Mouse (Mus musculus) hindbrain, embryonic 11.5 days (tissue): ENCODE measurements around the gene Slc47a1. TPM values are rescaled to one million over a fixed set of nuclear protein-coding genes. Genes with fewer than 3 reads are reported as not detected.

Source experiments
- ATAC-seq: fragments of 200-750 bp; cut with Nextera tagmentation; 2 replicates; pipeline ENCODE4 v1.8.0; 2017; ENCODE audit warnings: mild to moderate bottlenecking, moderate TSS enrichment, moderate library complexity; ENCODE audit not compliant: low FRiP score
- DNase-seq: peaks from one replicate; pipeline ENCODE4 v3.0.0-alpha.2; 2015; ENCODE audit warnings: low spot score
- H3K27ac ChIP-seq: fragments of 300-500 bp; sonication (generic); 2 replicates; pipeline ENCODE4 v1.5.1; 2014; ENCODE audit warnings: mild to moderate bottlenecking, low read depth, low read length
- H3K27me3 ChIP-seq: fragments of 300-500 bp; sonication (generic); 2 replicates; pipeline ENCODE4 v1.6.1; 2014; ENCODE audit warnings: mild to moderate bottlenecking, low read length, moderate library complexity, mixed read lengths; ENCODE audit not compliant: control insufficient read depth, insufficient read depth
- H3K36me3 ChIP-seq: fragments of 300-500 bp; sonication (generic); 2 replicates; pipeline ENCODE4 v1.6.1; 2014; ENCODE audit warnings: mild to moderate bottlenecking, low read length, moderate library complexity, mixed read lengths; ENCODE audit not compliant: control insufficient read depth, insufficient read depth
- H3K4me1 ChIP-seq: fragments of 300-500 bp; sonication (generic); replicated peaks from 2 replicates; pipeline ENCODE4 v1.6.1; 2014; ENCODE audit warnings: low read length, mixed read lengths; ENCODE audit not compliant: control insufficient read depth, insufficient read depth
- H3K4me2 ChIP-seq: fragments of 300-500 bp; sonication (generic); replicated peaks from 2 replicates; pipeline ENCODE4 v1.6.1; 2014; ENCODE audit warnings: mild to moderate bottlenecking, low read depth, low read length
- H3K4me3 ChIP-seq: fragments of 300-500 bp; sonication (generic); 2 replicates; pipeline ENCODE4 v1.5.1; 2014; ENCODE audit warnings: low read depth, low read length
- H3K9ac ChIP-seq: fragments of 300-500 bp; sonication (generic); 2 replicates; pipeline ENCODE4 v1.6.1; 2014; ENCODE audit warnings: low read depth, low read length
- H3K9me3 ChIP-seq: fragments of 300-500 bp; sonication (generic); 2 replicates; pipeline ENCODE4 v1.6.1; 2016; ENCODE audit warnings: low read length; ENCODE audit not compliant: control insufficient read depth
- WGBS: fragments of 180-500 bp; shearing (Covaris S2); extraction: QIAGEN DNeasy Blood & Tissue Kit; methylation state at CpG from one replicate; pipeline ENCODE4 v1.1.7; 2014; 5-methylcytosine and 5-hydroxymethylcytosine counted together
- polyA plus RNA-seq: library from polyadenylated mRNA; unstranded; fragments of >200 nt; fragmentation: Nextera tagmentation; extraction: Ambion mirVana; gene quantifications from 2 replicates; pipeline ENCODE4 v1.2.1, GENCODE M21; 2014

Gene Slc47a1
- polyA plus RNA-seq, 1 experiment from 2014 or later = 0.15 TPM

- Histone ChIP-seq H3K27ac (no peak within 1 kb of the TSS), H3K36me3 (no peaks in the 10 kb centered on the region), H3K4me1 (0 out of 2 replicates have a peak, but pooled peaks cover 3% of the 10 kb centered on the region), H3K4me2 (peak within 1 kb of the TSS; percentile 56), H3K9ac (peak within 1 kb of the TSS; percentile 44; the same call in 1 of the 2 replicates), H3K9me3 (no peaks in the 10 kb centered on the region), H3K27me3 (peaks cover 23% of the 10 kb centered on the region), H3K4me3 (peak within 1 kb of the TSS; percentile 25)
- ATAC-seq (no peak), DNase-seq (peak; percentile 71)
- 5% methylated on average over 50 of the region's 61 CpGs for WGBS
Observed at GRCm38 (mm10) chr11:61342505-61343420, 35.4 kb downstream of the Slc47a1 start, which contains the start of gene Slc47a2. Gene Slc47a2, minus strand, starts transcription at chr11:61342860.

GRCm38 (mm10) chr11:61341971-61342370 is 36.2 kb downstream of the Slc47a1 start:
- H3K9me3 ChIP-seq = no peaks in the 10 kb centered on the region
- DNase-seq (peak; percentile 44), ATAC-seq (no peak)
- peak overlapping the region; percentile 25; the same call in 1 of the 2 replicates for H3K4me3 ChIP-seq
- 18% methylated on average over 10 of the region's 10 CpGs for WGBS
- no peaks in the 10 kb centered on the region for H3K36me3 ChIP-seq
- H3K4me2 ChIP-seq = peak overlapping the region; percentile 56
- H3K9ac ChIP-seq = no peak overlapping the region
- H3K27me3 ChIP-seq = peaks cover 23% of the 10 kb centered on the region
- 0 out of 2 replicates have a peak, but pooled peaks cover 3% of the 10 kb centered on the region for H3K4me1 ChIP-seq
- H3K27ac ChIP-seq = no peak overlapping the region

- peaks cover 23% of the 10 kb centered on the region for H3K27me3 ChIP-seq
- WGBS = 81% methylated on average over 4 of the region's 4 CpGs
- no peak for DNase-seq
- 0 out of 2 replicates have a peak, but pooled peaks cover 3% of the 10 kb centered on the region for H3K4me1 ChIP-seq
- no peak overlapping the region for H3K9ac ChIP-seq
- H3K27ac ChIP-seq = no peak overlapping the region
- no peaks in the 10 kb centered on the region for H3K36me3 ChIP-seq
- no peak for ATAC-seq
- no peak overlapping the region for H3K4me3 ChIP-seq
- no peak overlapping the region for H3K4me2 ChIP-seq
- no peaks in the 10 kb centered on the region for H3K9me3 ChIP-seq
Observed at GRCm38 (mm10) chr11:61341233-61341632, 36.9 kb downstream of the Slc47a1 start.

DNA sequence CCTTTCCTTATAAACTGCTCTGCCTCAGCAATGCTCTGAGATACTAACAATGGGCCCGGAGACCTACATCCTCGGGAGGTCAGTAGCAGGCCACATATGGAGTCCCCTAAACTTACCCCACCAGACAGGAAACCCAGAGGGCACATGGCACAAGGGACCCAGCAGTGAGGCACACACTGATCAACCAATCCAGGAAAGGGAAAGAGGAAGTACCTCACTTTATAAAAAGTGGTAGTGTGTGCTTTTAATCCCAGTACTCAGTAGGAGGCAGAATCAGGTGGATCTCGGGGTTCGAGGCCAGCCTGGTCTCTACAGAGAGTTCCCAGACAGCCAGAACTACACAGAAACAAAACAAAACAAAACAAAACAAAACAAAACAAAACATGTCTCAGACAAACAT is 37.8 kb downstream of the Slc47a1 start:
- H3K4me1 ChIP-seq = 0 out of 2 replicates have a peak, but pooled peaks cover 3% of the 10 kb centered on the region
- H3K36me3 ChIP-seq = no peaks in the 10 kb centered on the region
- no peaks in the 10 kb centered on the region for H3K9me3 ChIP-seq
- H3K27me3 ChIP-seq = peaks cover 23% of the 10 kb centered on the region
- no peak overlapping the region for H3K4me2 ChIP-seq
- no peak overlapping the region for H3K27ac ChIP-seq
- DNase-seq = no peak
- ATAC-seq = no peak
- H3K4me3 ChIP-seq = no peak overlapping the region
- no peak overlapping the region for H3K9ac ChIP-seq
- 89% methylated on average over 4 of the region's 4 CpGs for WGBS

- DNase-seq (no peak), ATAC-seq (no peak)
- Histone ChIP-seq H3K9me3 (no peaks in the 10 kb centered on the region), H3K36me3 (no peaks in the 10 kb centered on the region), H3K4me1 (0 out of 2 replicates have a peak, but pooled peaks cover 1% of the 10 kb centered on the region), H3K9ac (no peak overlapping the region), H3K27me3 (peaks cover 16% of the 10 kb centered on the region), H3K27ac (no peak overlapping the region), H3K4me2 (no peak overlapping the region), H3K4me3 (no peak overlapping the region)
- WGBS = 77% methylated on average over 10 of the region's 10 CpGs
Observed at GRCm38 (mm10) chr11:61337586-61337985, 40.6 kb downstream of the Slc47a1 start.

GRCm38 (mm10) chr11:61320904-61321687 is 57.0 kb downstream of the Slc47a1 start:
- no peak overlapping the region for H3K4me3 ChIP-seq
- H3K36me3 ChIP-seq = no peaks in the 10 kb centered on the region
- no peaks in the 10 kb centered on the region for H3K27me3 ChIP-seq
- H3K9me3 ChIP-seq = no peaks in the 10 kb centered on the region
- H3K9ac ChIP-seq = no peak overlapping the region
- no peak for DNase-seq
- no peak for ATAC-seq
- 82% methylated on average over 10 of the region's 10 CpGs for WGBS
- no peaks in the 10 kb centered on the region for H3K4me1 ChIP-seq
- H3K4me2 ChIP-seq = no peak overlapping the region
- no peak overlapping the region for H3K27ac ChIP-seq

DNA sequence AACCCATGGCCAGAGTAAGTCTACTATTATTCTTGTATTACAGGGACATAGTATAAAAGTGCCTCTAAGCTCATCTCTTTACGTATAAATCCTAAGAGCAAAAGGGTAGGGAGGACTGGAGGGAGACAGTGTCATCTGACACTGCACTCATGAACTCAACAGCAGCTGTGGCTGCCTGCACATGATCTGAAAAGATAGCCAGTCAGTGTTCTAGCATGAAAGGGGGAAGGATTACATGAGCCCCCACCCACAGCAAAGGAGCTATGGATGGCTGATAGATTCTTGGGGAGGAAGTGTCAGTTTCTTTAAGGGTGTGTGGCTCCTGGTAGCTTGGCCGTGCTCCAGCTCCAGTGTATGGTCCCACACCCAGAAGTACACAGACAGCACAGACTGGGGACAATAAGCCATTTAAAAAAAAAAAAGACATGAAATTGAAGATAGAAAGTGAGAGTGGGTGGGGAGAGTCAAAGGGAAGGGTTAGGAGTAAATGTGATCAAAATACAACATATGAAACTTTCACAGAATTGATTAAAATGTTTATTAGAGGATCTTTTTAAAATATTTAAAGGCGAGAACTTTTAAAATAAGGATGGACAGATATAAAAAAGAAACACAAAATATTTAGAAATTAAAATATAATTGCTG is 58.1 kb downstream of the Slc47a1 start:
- 76% methylated on average over 3 of the region's 3 CpGs for WGBS
- Histone ChIP-seq H3K4me3 (no peak overlapping the region), H3K9ac (no peak overlapping the region), H3K27ac (no peak overlapping the region), H3K4me1 (no peaks in the 10 kb centered on the region), H3K36me3 (no peaks in the 10 kb centered on the region), H3K4me2 (no peak overlapping the region), H3K27me3 (no peaks in the 10 kb centered on the region), H3K9me3 (no peaks in the 10 kb centered on the region)
- ATAC-seq (no peak), DNase-seq (no peak)

DNA sequence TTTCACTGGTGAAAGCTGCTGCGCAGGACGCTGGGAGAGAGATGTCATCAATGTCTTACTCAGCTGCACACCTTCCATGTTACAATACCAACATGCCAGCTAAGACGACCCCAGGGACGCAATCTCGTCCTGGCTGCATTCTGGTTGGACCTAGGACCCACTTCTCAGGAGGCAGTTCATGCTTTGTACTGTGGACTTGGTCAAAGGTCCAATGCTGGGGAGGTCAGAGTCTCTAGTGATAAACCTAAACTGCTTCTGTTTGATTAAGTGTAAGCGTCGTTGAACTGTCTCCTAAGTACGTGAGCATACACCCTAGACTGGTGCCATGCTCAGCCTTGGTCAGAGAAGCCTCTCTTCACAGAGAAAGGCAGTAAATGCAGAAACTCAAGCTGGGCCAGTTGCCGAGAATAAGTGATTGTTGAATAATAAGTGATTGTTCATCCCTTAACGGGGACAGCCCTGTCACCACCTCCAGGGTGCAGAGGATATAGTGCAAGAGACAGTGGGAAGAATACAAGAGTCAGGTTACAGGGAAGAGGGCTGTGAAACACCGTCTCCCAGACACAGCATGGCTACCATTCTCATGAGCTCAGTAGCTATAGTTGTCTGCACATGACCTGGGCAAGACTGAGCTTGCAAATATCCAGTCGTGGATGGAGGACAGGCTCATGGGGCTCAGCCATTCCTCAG is 58.8 kb downstream of the Slc47a1 start:
- WGBS = 66% methylated on average over 12 of the region's 12 CpGs
- Histone ChIP-seq H3K4me1 (no peaks in the 10 kb centered on the region), H3K4me2 (no peak overlapping the region), H3K9me3 (no peaks in the 10 kb centered on the region), H3K27me3 (no peaks in the 10 kb centered on the region), H3K4me3 (no peak overlapping the region), H3K9ac (no peak overlapping the region), H3K27ac (no peak overlapping the region), H3K36me3 (no peaks in the 10 kb centered on the region)
- DNase-seq = no peak
- ATAC-seq = no peak
